Mouse (Mus musculus): Measurements from ENCODE around the gene Arhgap24. TPM values are rescaled to one million over a fixed set of nuclear protein-coding genes. Genes with fewer than 3 reads are reported as not detected.
"Not testable (repeated sequence)": the region's sequence is repeated elsewhere in the genome, so short reads cannot be mapped to it uniquely, and the experiment has no call there.

The Arhgap24 gene
- total and polyA plus RNA-seq, 3 experiments = 34.7 to 51.6 (median 47.9) TPM

- Histone ChIP-seq H3K4me3 (replicated peaks in 1 of 3; ENCODE audit: low read depth in 2 of 3, low read length in 2 of 3, poor library complexity in 1 of 3) (no peak overlapping the region), H3K9ac (ENCODE audit: insufficient read depth, low read depth) (no peak overlapping the region), H3K79me2 (replicated peaks; ENCODE audit: control insufficient read depth, extremely low read depth, insufficient read depth, poor library complexity, severe bottlenecking) (no peaks in the 10 kb centered on the region), H3K4me2 (ENCODE audit: insufficient read depth, low read depth, poor library complexity, severe bottlenecking) (no peak overlapping the region), H3K27me3 (replicated peaks) (no peaks in the 10 kb centered on the region), H3K4me1 (ENCODE audit: control insufficient read depth in 1 of 2, insufficient read depth in 2 of 2) (peaks cover 0 to under 1% of the 10 kb centered on the region in 2 experiments; a peak in 1 of 4 replicates), H3K27ac (ENCODE audit: insufficient read depth, low read depth) (no peak overlapping the region), H3K9me3 (replicated peaks; ENCODE audit: low read length) (no peaks in the 10 kb centered on the region), H3K36me3 (replicated peaks in 1 of 2; ENCODE audit: control insufficient read depth in 1 of 2, insufficient read depth in 1 of 2, low read length in 1 of 2) (peaks cover 13 to 72% of the 10 kb centered on the region in 2 experiments)
- DNase-seq (ENCODE audit: extremely low read depth) = no peak
- dilution Hi-C loops (cut with MboI; ENCODE audit: extremely low pct_ligation_motif_present, extremely low pct_unique_long_range_greater_than_20kb, low sequenced_read_pairs) (no loop called here), in situ Hi-C loops (cut with MboI; ENCODE audit: low pct_ligation_motif_present, low pct_unique_long_range_greater_than_20kb, low sequenced_read_pairs) (loop anchor here (25.0 kb wide), 1 partner anchor 147 kb away; no protein-coding TSS in a partner anchor)
- no peak for TF ChIP-seq ZNF384 (IDR thresholded peaks at IDR 0.05; ENCODE audit: low read depth, low read length)
- TF ChIP-seq USF2 (conservative IDR thresholded peaks at IDR 0.05; ENCODE audit: low read depth, low read length) = no peak
Measured at GRCm38 (mm10) chr5:102859749-102860148, 378.6 kb downstream of the Arhgap24 start.

- in situ Hi-C loops (cut with MboI; ENCODE audit: low pct_ligation_motif_present, low pct_unique_long_range_greater_than_20kb, low sequenced_read_pairs) = loop anchor here (25.0 kb wide), 1 partner anchor 156 kb away; no protein-coding TSS in a partner anchor
- no peak for TF ChIP-seq GABPA (IDR thresholded peaks at IDR 0.05; ENCODE audit: insufficient replicate concordance, low read depth, low read length)
- TF ChIP-seq RCOR1 (conservative IDR thresholded peaks at IDR 0.05; ENCODE audit: low read depth, low read length) = no peak
- no peak for TF ChIP-seq BHLHE40 (IDR thresholded peaks at IDR 0.05; ENCODE audit: low read depth, low read length)
- no peak for TF ChIP-seq TBP (conservative IDR thresholded peaks at IDR 0.05; ENCODE audit: low read depth, low read length)
- TF ChIP-seq SMC3 (IDR thresholded peaks at IDR 0.05; ENCODE audit: low read depth, low read length) = no peak
- no peak for TF ChIP-seq ZC3H11A (IDR thresholded peaks at IDR 0.05; ENCODE audit: low read depth, low read length)
- no peak for TF ChIP-seq MYC (IDR thresholded peaks at IDR 0.05; ENCODE audit: low read depth, low read length)
- TF ChIP-seq CHD2 (IDR thresholded peaks at IDR 0.05; ENCODE audit: low read length) = no peak
- no peak for TF ChIP-seq JUND (conservative IDR thresholded peaks at IDR 0.05; ENCODE audit: low read depth, low read length)
Measured at GRCm38 (mm10) chr5:102868196-102868595, 387.0 kb downstream of the Arhgap24 start.

GRCm38 (mm10) chr5:102872996-102873395, 391.8 kb downstream of the Arhgap24 start:
- H3K9ac ChIP-seq (ENCODE audit: insufficient read depth, low read depth); H3K27ac ChIP-seq (ENCODE audit: insufficient read depth, low read depth); H3K27me3 ChIP-seq (replicated peaks); DNase-seq (ENCODE audit: extremely low read depth); H3K79me2 ChIP-seq (replicated peaks; ENCODE audit: control insufficient read depth, extremely low read depth, insufficient read depth, poor library complexity, severe bottlenecking); dilution Hi-C loops (cut with MboI; ENCODE audit: extremely low pct_ligation_motif_present, extremely low pct_unique_long_range_greater_than_20kb, low sequenced_read_pairs); H3K4me1 ChIP-seq (ENCODE audit: control insufficient read depth in 1 of 2, insufficient read depth in 2 of 2); H3K9me3 ChIP-seq (replicated peaks; ENCODE audit: low read length); H3K4me3 ChIP-seq (replicated peaks in 1 of 3; ENCODE audit: low read depth in 2 of 3, low read length in 2 of 3, poor library complexity in 1 of 3); H3K4me2 ChIP-seq (ENCODE audit: insufficient read depth, low read depth, poor library complexity, severe bottlenecking): not testable (repeated sequence)
- peaks cover 7 to 87% of the 10 kb centered on the region in 2 experiments for H3K36me3 ChIP-seq (replicated peaks in 1 of 2; ENCODE audit: control insufficient read depth in 1 of 2, insufficient read depth in 1 of 2, low read length in 1 of 2)
- in situ Hi-C loops (cut with MboI; ENCODE audit: low pct_ligation_motif_present, low pct_unique_long_range_greater_than_20kb, low sequenced_read_pairs) = loop anchor here (25.0 kb wide), 1 partner anchor 161 kb away; no protein-coding TSS in a partner anchor

More at GRCm38 (mm10) chr5:102868196-102868595, 387.0 kb downstream of the Arhgap24 start:
- DNase-seq (ENCODE audit: extremely low read depth) = no peak
- H3K4me1 ChIP-seq (ENCODE audit: control insufficient read depth in 1 of 2, insufficient read depth in 2 of 2) = no peaks in the 10 kb centered on the region
- dilution Hi-C loops (cut with MboI; ENCODE audit: extremely low pct_ligation_motif_present, extremely low pct_unique_long_range_greater_than_20kb, low sequenced_read_pairs) = no loop called here
- H3K9ac ChIP-seq (ENCODE audit: insufficient read depth, low read depth) = no peak overlapping the region
- no peak overlapping the region for H3K4me2 ChIP-seq (ENCODE audit: insufficient read depth, low read depth, poor library complexity, severe bottlenecking)
- peaks cover 0 to 73% of the 10 kb centered on the region in 2 experiments for H3K36me3 ChIP-seq (replicated peaks in 1 of 2; ENCODE audit: control insufficient read depth in 1 of 2, insufficient read depth in 1 of 2, low read length in 1 of 2)
- H3K4me3 ChIP-seq (replicated peaks in 1 of 3; ENCODE audit: low read depth in 2 of 3, low read length in 2 of 3, poor library complexity in 1 of 3) = no peak overlapping the region
- no peaks in the 10 kb centered on the region for H3K9me3 ChIP-seq (replicated peaks; ENCODE audit: low read length)
- no peaks in the 10 kb centered on the region for H3K79me2 ChIP-seq (replicated peaks; ENCODE audit: control insufficient read depth, extremely low read depth, insufficient read depth, poor library complexity, severe bottlenecking)
- no peaks in the 10 kb centered on the region for H3K27me3 ChIP-seq (replicated peaks)
- no peak overlapping the region for H3K27ac ChIP-seq (ENCODE audit: insufficient read depth, low read depth)
